Mouse (Mus musculus): ENCODE measurements at regions not wholly inside any gene's neighbourhood (a gene's known extent, or its start where the extent isn't known, plus 50 kb on each side); places are given as distances from the start of the nearest gene placed in this dataset.

GRCm38 (mm10) chr3:135042195-135042594, 170.1 kb upstream of the Cenpe start:
- WGBS: 37% methylated on average over 4 of the region's 4 CpGs
- Histone ChIP-seq H3K9me3 (ENCODE audit: control insufficient read depth, low read length) (no peaks in the 10 kb centered on the region), H3K36me3 (ENCODE audit: control insufficient read depth, insufficient read depth, low read length) (no peaks in the 10 kb centered on the region), H3K4me1 (replicated peaks; ENCODE audit: control insufficient read depth, insufficient read depth) (no peaks in the 10 kb centered on the region), H3K27ac (replicated peaks) (no peak overlapping the region), H3K4me2 (replicated peaks; ENCODE audit: low read depth) (no peak overlapping the region), H3K9ac (ENCODE audit: low read length) (no peak overlapping the region), H3K4me3 (ENCODE audit: low read depth, low read length) (no peak overlapping the region), H3K27me3 (ENCODE audit: control insufficient read depth, insufficient read depth, low read length) (no peaks in the 10 kb centered on the region)
- DNase-seq (ENCODE audit: low spot score) (no peak), ATAC-seq (ENCODE audit: low FRiP score, low TSS enrichment) (no peak)
- TF ChIP-seq EP300 (optimal IDR thresholded peaks at IDR 0.05) (no peak), CTCF (IDR thresholded peaks at IDR 0.05; ENCODE audit: low read depth) (no peak)

- Histone ChIP-seq H3K4me1 (replicated peaks; ENCODE audit: control insufficient read depth, insufficient read depth) (no peaks in the 10 kb centered on the region), H3K9me3 (ENCODE audit: control insufficient read depth, low read length) (no peaks in the 10 kb centered on the region), H3K27ac (replicated peaks) (no peak overlapping the region), H3K4me2 (replicated peaks; ENCODE audit: low read depth) (no peak overlapping the region), H3K36me3 (ENCODE audit: control insufficient read depth, insufficient read depth, low read length) (no peaks in the 10 kb centered on the region), H3K9ac (ENCODE audit: low read length) (no peak overlapping the region), H3K4me3 (ENCODE audit: low read depth, low read length) (no peak overlapping the region), H3K27me3 (ENCODE audit: control insufficient read depth, insufficient read depth, low read length) (no peaks in the 10 kb centered on the region)
- TF ChIP-seq EP300 (optimal IDR thresholded peaks at IDR 0.05) (no peak), CTCF (IDR thresholded peaks at IDR 0.05; ENCODE audit: low read depth) (no peak)
- DNase-seq (ENCODE audit: low spot score) (no peak), ATAC-seq (ENCODE audit: low FRiP score, low TSS enrichment) (no peak)
- 37% methylated on average over 3 of the region's 3 CpGs for WGBS
These were observed 166.5 kb upstream of the Cenpe start for GRCm38 (mm10) chr3:135045769-135046277.

GRCm38 (mm10) chr3:135091487-135091886, 120.8 kb upstream of the Cenpe start:
- ATAC-seq (ENCODE audit: low FRiP score, low TSS enrichment): no peak

GRCm38 (mm10) chr3:135100901-135101586, 111.3 kb upstream of the Cenpe start:
- Histone ChIP-seq H3K9ac (ENCODE audit: low read length) (no peak overlapping the region), H3K36me3 (ENCODE audit: control insufficient read depth, insufficient read depth, low read length) (no peaks in the 10 kb centered on the region), H3K9me3 (ENCODE audit: control insufficient read depth, low read length) (no peaks in the 10 kb centered on the region), H3K4me3 (ENCODE audit: low read depth, low read length) (no peak overlapping the region), H3K27ac (replicated peaks) (no peak overlapping the region), H3K4me1 (replicated peaks; ENCODE audit: control insufficient read depth, insufficient read depth) (no peaks in the 10 kb centered on the region), H3K27me3 (ENCODE audit: control insufficient read depth, insufficient read depth, low read length) (no peaks in the 10 kb centered on the region), H3K4me2 (replicated peaks; ENCODE audit: low read depth) (no peak overlapping the region)
- DNase-seq (ENCODE audit: low spot score) (no peak), ATAC-seq (ENCODE audit: low FRiP score, low TSS enrichment) (no peak)
- TF ChIP-seq EP300 (optimal IDR thresholded peaks at IDR 0.05) (no peak), CTCF (IDR thresholded peaks at IDR 0.05; ENCODE audit: low read depth) (no peak)
- WGBS: 80% methylated on average over 8 of the region's 8 CpGs

More at GRCm38 (mm10) chr3:135091487-135091886, 120.8 kb upstream of the Cenpe start:
- no peak for DNase-seq (ENCODE audit: low spot score)
- Histone ChIP-seq H3K27ac (replicated peaks) (no peak overlapping the region), H3K9me3 (ENCODE audit: control insufficient read depth, low read length) (no peaks in the 10 kb centered on the region), H3K27me3 (ENCODE audit: control insufficient read depth, insufficient read depth, low read length) (no peaks in the 10 kb centered on the region), H3K4me2 (replicated peaks; ENCODE audit: low read depth) (no peak overlapping the region), H3K9ac (ENCODE audit: low read length) (no peak overlapping the region), H3K36me3 (ENCODE audit: control insufficient read depth, insufficient read depth, low read length) (no peaks in the 10 kb centered on the region), H3K4me1 (replicated peaks; ENCODE audit: control insufficient read depth, insufficient read depth) (no peaks in the 10 kb centered on the region), H3K4me3 (ENCODE audit: low read depth, low read length) (no peak overlapping the region)
- no peak for TF ChIP-seq CTCF (IDR thresholded peaks at IDR 0.05; ENCODE audit: low read depth)
- no peak for TF ChIP-seq EP300 (optimal IDR thresholded peaks at IDR 0.05)
